Mouse (Mus musculus): ENCODE results near the gene Mreg. TPM values are rescaled to one million over a fixed set of nuclear protein-coding genes. Genes with fewer than 3 reads are reported as not detected.

Mreg gene
- polyA plus RNA-seq, 1 experiment from 2014 or later, result 9.2 TPM

DNA sequence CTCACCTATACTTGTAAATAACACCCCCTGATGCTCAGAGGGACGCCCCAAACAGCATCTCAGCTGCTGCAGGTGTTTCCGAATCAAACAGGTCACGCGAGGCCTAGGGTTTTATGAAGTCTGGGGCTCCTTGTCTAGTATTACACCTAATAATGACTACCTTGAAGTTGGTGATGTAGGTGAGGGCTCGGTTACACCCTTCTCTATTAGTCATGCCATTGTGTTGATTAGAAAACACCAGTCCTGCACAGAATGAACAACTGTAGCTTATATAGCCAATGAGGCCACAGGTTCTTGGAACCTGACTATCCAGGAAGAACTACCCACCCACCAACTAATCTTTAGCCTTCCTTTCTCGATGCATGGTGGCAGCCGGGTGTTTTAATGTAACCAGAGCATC, 51.8 kb downstream of the Mreg start:
- 85% methylated on average over 7 of the region's 7 CpGs for WGBS

GRCm38 (mm10) chr1:72145041-72145440, 67.1 kb downstream of the Mreg start:
- H3K27ac ChIP-seq (ENCODE audit: low read length), result no peak overlapping the region
- no peak overlapping the region for H3K9ac ChIP-seq (replicated peaks; ENCODE audit: low read depth, low read length)
- H3K4me1 ChIP-seq (ENCODE audit: control insufficient read depth, insufficient read depth, low read length), result no peaks in the 10 kb centered on the region
- no peaks in the 10 kb centered on the region for H3K27me3 ChIP-seq (ENCODE audit: control insufficient read depth, insufficient read depth, low read length)
- H3K36me3 ChIP-seq (ENCODE audit: control insufficient read depth, insufficient read depth, low read length), result no peaks in the 10 kb centered on the region
- H3K4me3 ChIP-seq (ENCODE audit: low read depth, low read length), result no peak overlapping the region
- no peaks in the 10 kb centered on the region for H3K9me3 ChIP-seq (ENCODE audit: control insufficient read depth, low read depth, low read length)
- no peak for ATAC-seq (ENCODE audit: insufficient number of reproducible peaks, insufficient read depth, low FRiP score, low read depth)
- no peak overlapping the region for H3K4me2 ChIP-seq (replicated peaks; ENCODE audit: low read depth, low read length)

More for the DNA sequence above, 51.8 kb downstream of the Mreg start:
- H3K27me3 ChIP-seq (ENCODE audit: control insufficient read depth, insufficient read depth, low read length), result no peaks in the 10 kb centered on the region
- no peaks in the 10 kb centered on the region for H3K36me3 ChIP-seq (ENCODE audit: control insufficient read depth, insufficient read depth, low read length)
- H3K4me1 ChIP-seq (ENCODE audit: control insufficient read depth, insufficient read depth, low read length), result no peaks in the 10 kb centered on the region
- ATAC-seq (ENCODE audit: insufficient number of reproducible peaks, insufficient read depth, low FRiP score, low read depth), result no peak
- no peak overlapping the region for H3K27ac ChIP-seq (ENCODE audit: low read length)
- no peak overlapping the region for H3K4me3 ChIP-seq (ENCODE audit: low read depth, low read length)
- no peak overlapping the region for H3K4me2 ChIP-seq (replicated peaks; ENCODE audit: low read depth, low read length)
- H3K9me3 ChIP-seq (ENCODE audit: control insufficient read depth, low read depth, low read length), result no peaks in the 10 kb centered on the region
- no peak overlapping the region for H3K9ac ChIP-seq (replicated peaks; ENCODE audit: low read depth, low read length)

- Histone ChIP-seq H3K4me3 (ENCODE audit: low read depth, low read length) (no peak overlapping the region), H3K4me2 (replicated peaks; ENCODE audit: low read depth, low read length) (no peak overlapping the region), H3K4me1 (ENCODE audit: control insufficient read depth, insufficient read depth, low read length) (no peaks in the 10 kb centered on the region), H3K27ac (ENCODE audit: low read length) (no peak overlapping the region), H3K9ac (replicated peaks; ENCODE audit: low read depth, low read length) (no peak overlapping the region), H3K27me3 (ENCODE audit: control insufficient read depth, insufficient read depth, low read length) (no peaks in the 10 kb centered on the region), H3K36me3 (ENCODE audit: control insufficient read depth, insufficient read depth, low read length) (no peaks in the 10 kb centered on the region), H3K9me3 (ENCODE audit: control insufficient read depth, low read depth, low read length) (no peaks in the 10 kb centered on the region)
- WGBS, result 82% methylated on average over 4 of the region's 4 CpGs
- ATAC-seq (ENCODE audit: insufficient number of reproducible peaks, insufficient read depth, low FRiP score, low read depth), result no peak
Observed at GRCm38 (mm10) chr1:72144426-72144825, 67.7 kb downstream of the Mreg start.

- ATAC-seq (ENCODE audit: insufficient number of reproducible peaks, insufficient read depth, low FRiP score, low read depth), result peak; percentile 33; the same call in 1 of the 2 replicates
- Histone ChIP-seq H3K9me3 (ENCODE audit: control insufficient read depth, low read depth, low read length) (no peaks in the 10 kb centered on the region), H3K36me3 (ENCODE audit: control insufficient read depth, insufficient read depth, low read length) (no peaks in the 10 kb centered on the region), H3K9ac (replicated peaks; ENCODE audit: low read depth, low read length) (0 out of 2 replicates have a peak overlapping the region, but pooled peaks have one; percentile 21), H3K4me1 (ENCODE audit: control insufficient read depth, insufficient read depth, low read length) (no peaks in the 10 kb centered on the region), H3K4me3 (ENCODE audit: low read depth, low read length) (no peak overlapping the region), H3K4me2 (replicated peaks; ENCODE audit: low read depth, low read length) (peak overlapping the region; percentile 48), H3K27ac (ENCODE audit: low read length) (no peak overlapping the region), H3K27me3 (ENCODE audit: control insufficient read depth, insufficient read depth, low read length) (no peaks in the 10 kb centered on the region)
- WGBS, result 6% methylated on average over 11 of the region's 11 CpGs
Observed at GRCm38 (mm10) chr1:72141893-72142480, 70.1 kb downstream of the Mreg start.

- H3K4me2 ChIP-seq (replicated peaks; ENCODE audit: low read depth, low read length), result no peak overlapping the region
- H3K27ac ChIP-seq (ENCODE audit: low read length), result no peak overlapping the region
- H3K9me3 ChIP-seq (ENCODE audit: control insufficient read depth, low read depth, low read length), result no peaks in the 10 kb centered on the region
- H3K4me1 ChIP-seq (ENCODE audit: control insufficient read depth, insufficient read depth, low read length), result no peaks in the 10 kb centered on the region
- ATAC-seq (ENCODE audit: insufficient number of reproducible peaks, insufficient read depth, low FRiP score, low read depth), result no peak
- no peak overlapping the region for H3K4me3 ChIP-seq (ENCODE audit: low read depth, low read length)
- 92% methylated on average over 10 of the region's 10 CpGs for WGBS
- H3K27me3 ChIP-seq (ENCODE audit: control insufficient read depth, insufficient read depth, low read length), result no peaks in the 10 kb centered on the region
- H3K36me3 ChIP-seq (ENCODE audit: control insufficient read depth, insufficient read depth, low read length), result no peaks in the 10 kb centered on the region
- H3K9ac ChIP-seq (replicated peaks; ENCODE audit: low read depth, low read length), result no peak overlapping the region
Observed at GRCm38 (mm10) chr1:72136101-72136500, 76.0 kb downstream of the Mreg start.

DNA sequence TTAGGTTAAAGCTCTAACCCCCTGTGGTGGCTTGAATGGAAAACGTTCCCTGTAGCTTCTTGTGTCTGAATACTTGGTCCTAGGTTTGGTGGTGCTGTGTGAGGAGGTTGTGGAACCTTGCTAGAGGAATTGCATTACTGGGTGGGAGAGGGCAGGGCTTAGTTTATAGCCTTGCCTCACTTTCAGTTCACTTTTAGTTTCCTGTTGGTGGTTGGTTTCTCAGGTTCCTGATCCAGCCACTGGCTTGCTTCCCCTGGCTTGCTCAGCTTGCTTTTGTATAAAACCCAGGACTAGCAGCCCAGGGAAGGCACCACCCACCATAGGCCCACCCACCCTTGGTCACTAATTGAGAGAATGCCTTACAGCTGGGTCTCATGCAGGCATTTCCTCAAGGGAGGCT, 77.6 kb downstream of the Mreg start:
- no peaks in the 10 kb centered on the region for H3K36me3 ChIP-seq (ENCODE audit: control insufficient read depth, insufficient read depth, low read length)
- H3K9me3 ChIP-seq (ENCODE audit: control insufficient read depth, low read depth, low read length), result no peaks in the 10 kb centered on the region
- ATAC-seq (ENCODE audit: insufficient number of reproducible peaks, insufficient read depth, low FRiP score, low read depth), result no peak
- no peaks in the 10 kb centered on the region for H3K27me3 ChIP-seq (ENCODE audit: control insufficient read depth, insufficient read depth, low read length)
- H3K4me3 ChIP-seq (ENCODE audit: low read depth, low read length), result no peak overlapping the region
- H3K9ac ChIP-seq (replicated peaks; ENCODE audit: low read depth, low read length), result no peak overlapping the region
- WGBS, result 67% methylated on average over 1 of the region's 1 CpGs
- no peak overlapping the region for H3K27ac ChIP-seq (ENCODE audit: low read length)
- H3K4me1 ChIP-seq (ENCODE audit: control insufficient read depth, insufficient read depth, low read length), result no peaks in the 10 kb centered on the region
- H3K4me2 ChIP-seq (replicated peaks; ENCODE audit: low read depth, low read length), result no peak overlapping the region

DNA sequence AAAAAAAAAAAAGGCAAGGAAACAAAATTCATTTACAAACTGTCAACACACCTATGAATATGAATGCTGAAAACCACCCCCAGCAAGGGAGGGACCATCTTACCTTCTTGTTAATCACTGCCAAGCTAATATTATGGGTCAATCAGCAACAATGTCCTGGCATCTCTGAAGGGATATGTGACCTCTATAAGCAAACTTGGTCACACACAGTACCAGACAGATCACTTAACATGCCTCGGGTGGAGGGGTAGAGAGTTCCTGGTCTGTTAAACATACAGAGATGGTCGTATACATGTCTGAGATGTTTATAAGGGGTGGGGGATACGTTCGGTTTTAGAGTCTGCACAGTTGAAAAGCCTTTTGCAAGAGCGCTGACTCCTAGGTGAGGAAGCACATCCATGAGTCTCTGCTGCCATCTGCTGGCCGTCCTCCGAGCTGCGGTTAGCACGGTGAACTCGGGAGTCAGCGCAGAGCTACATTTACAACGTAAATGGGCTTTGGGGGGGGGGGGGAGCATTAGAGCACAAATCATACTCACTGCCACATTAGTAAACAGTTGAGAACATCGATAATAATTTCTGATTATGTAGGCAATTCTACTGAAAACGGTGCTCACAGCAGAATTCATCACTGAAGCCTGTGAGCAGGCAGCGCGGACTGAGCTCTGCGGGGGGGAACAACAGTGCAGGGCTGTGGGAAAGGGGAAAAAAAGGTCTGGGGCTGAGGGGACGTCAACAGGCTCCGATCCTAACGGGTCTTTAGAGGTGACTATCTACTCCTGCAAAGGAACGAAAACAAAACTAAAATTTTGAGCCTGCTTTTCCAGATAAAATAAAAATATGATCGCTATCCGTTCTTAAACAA, 88.4 kb downstream of the Mreg start:
- no peak overlapping the region for H3K27ac ChIP-seq (ENCODE audit: low read length)
- no peak overlapping the region for H3K4me3 ChIP-seq (ENCODE audit: low read depth, low read length)
- H3K27me3 ChIP-seq (ENCODE audit: control insufficient read depth, insufficient read depth, low read length), result no peaks in the 10 kb centered on the region
- H3K9ac ChIP-seq (replicated peaks; ENCODE audit: low read depth, low read length), result no peak overlapping the region
- no peak for ATAC-seq (ENCODE audit: insufficient number of reproducible peaks, insufficient read depth, low FRiP score, low read depth)
- no peaks in the 10 kb centered on the region for H3K4me1 ChIP-seq (ENCODE audit: control insufficient read depth, insufficient read depth, low read length)
- WGBS, result 28% methylated on average over 23 of the region's 23 CpGs
- no peaks in the 10 kb centered on the region for H3K9me3 ChIP-seq (ENCODE audit: control insufficient read depth, low read depth, low read length)
- H3K4me2 ChIP-seq (replicated peaks; ENCODE audit: low read depth, low read length), result no peak overlapping the region
- H3K36me3 ChIP-seq (ENCODE audit: control insufficient read depth, insufficient read depth, low read length), result no peaks in the 10 kb centered on the region

DNA sequence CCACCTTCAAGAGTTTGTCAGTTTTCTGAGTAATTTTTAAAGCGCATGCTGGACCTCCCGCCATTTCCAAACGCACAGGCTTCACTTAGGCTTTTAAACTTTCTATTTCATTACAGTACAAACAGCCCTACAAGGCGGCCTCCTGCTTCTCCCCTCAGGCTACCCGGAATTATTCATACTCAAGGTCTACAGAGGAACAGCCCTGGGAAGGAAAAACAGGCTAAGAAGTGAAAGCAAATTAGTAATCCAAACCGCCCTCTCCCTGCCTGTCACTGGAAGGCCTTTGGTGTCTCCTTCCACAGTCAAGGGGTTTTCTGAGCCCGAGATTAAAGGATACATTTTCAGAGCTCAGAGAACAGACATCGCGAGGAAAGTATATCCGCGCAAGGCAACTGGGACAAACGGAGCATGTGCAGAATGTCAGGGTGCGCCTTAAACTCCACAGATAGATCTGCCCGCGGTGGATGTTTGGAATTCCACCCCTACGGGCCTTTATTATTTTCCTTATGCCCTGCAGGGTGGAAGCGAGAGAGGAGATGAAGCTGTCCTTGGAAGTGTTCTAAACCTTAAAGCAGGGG, 90.4 kb downstream of the Mreg start:
- H3K27me3 ChIP-seq (ENCODE audit: control insufficient read depth, insufficient read depth, low read length), result no peaks in the 10 kb centered on the region
- no peak for ATAC-seq (ENCODE audit: insufficient number of reproducible peaks, insufficient read depth, low FRiP score, low read depth)
- H3K36me3 ChIP-seq (ENCODE audit: control insufficient read depth, insufficient read depth, low read length), result no peaks in the 10 kb centered on the region
- no peak overlapping the region for H3K27ac ChIP-seq (ENCODE audit: low read length)
- H3K9ac ChIP-seq (replicated peaks; ENCODE audit: low read depth, low read length), result no peak overlapping the region
- WGBS, result 83% methylated on average over 17 of the region's 17 CpGs
- H3K4me2 ChIP-seq (replicated peaks; ENCODE audit: low read depth, low read length), result no peak overlapping the region
- no peak overlapping the region for H3K4me3 ChIP-seq (ENCODE audit: low read depth, low read length)
- H3K4me1 ChIP-seq (ENCODE audit: control insufficient read depth, insufficient read depth, low read length), result no peaks in the 10 kb centered on the region
- no peaks in the 10 kb centered on the region for H3K9me3 ChIP-seq (ENCODE audit: control insufficient read depth, low read depth, low read length)
